Mouse (Mus musculus): Measurements from ENCODE around the gene Nt5c1a. TPM values are rescaled to one million over a fixed set of nuclear protein-coding genes. Genes with fewer than 3 reads are reported as not detected.
A peak's percentile ranks its signal among the peaks of the same experiment; 100 is the strongest.
"Not testable (repeated sequence)": the region's sequence is repeated elsewhere in the genome, so short reads cannot be mapped to it uniquely, and the experiment has no call there.

Nt5c1a gene
- not detected in 2 replicates for polyA plus RNA-seq (2014; fragmentation: Nextera tagmentation; extraction: Ambion mirVana)

- peak; percentile 26; the same call in 1 of the 2 replicates for ATAC-seq (ENCODE audit: insufficient number of reproducible peaks, low FRiP score, low TSS enrichment, low read depth)
- peak; percentile 58 for DNase-seq (ENCODE audit: low spot score)
- H3K4me1 ChIP-seq (ENCODE audit: control insufficient read depth, insufficient read depth, low read length): 0 out of 2 replicates have a peak, but pooled peaks cover 8% of the 10 kb centered on the region
- peak within 1 kb of the TSS; percentile 29 for H3K4me3 ChIP-seq (ENCODE audit: low read depth, low read length)
- no peaks in the 10 kb centered on the region for H3K9me3 ChIP-seq (ENCODE audit: control insufficient read depth, low read length)
- H3K9ac ChIP-seq (ENCODE audit: low read length): no peak within 1 kb of the TSS
- no peak within 1 kb of the TSS for H3K27ac ChIP-seq (replicated peaks; ENCODE audit: low read depth, low read length)
- peaks cover 27% of the 10 kb centered on the region for H3K27me3 ChIP-seq (ENCODE audit: control insufficient read depth, insufficient read depth, low read length)
- no peaks in the 10 kb centered on the region for H3K36me3 ChIP-seq (ENCODE audit: control insufficient read depth, insufficient read depth, low read length)
- WGBS: 1% methylated on average over 56 of the region's 58 CpGs
- peak within 1 kb of the TSS; percentile 64 for H3K4me2 ChIP-seq (ENCODE audit: low read depth, severe bottlenecking)
These were observed at the start of gene Nt5c1a for GRCm38 (mm10) chr4:123201186-123202093. Nt5c1a (plus strand) TSS chr4:123201504.

- no peak for DNase-seq (ENCODE audit: low spot score)
- WGBS: 74% methylated on average over 4 of the region's 4 CpGs
- no peak overlapping the region for H3K4me2 ChIP-seq (ENCODE audit: low read depth, severe bottlenecking)
- no peaks in the 10 kb centered on the region for H3K9me3 ChIP-seq (ENCODE audit: control insufficient read depth, low read length)
- H3K4me1 ChIP-seq (ENCODE audit: control insufficient read depth, insufficient read depth, low read length): no peaks in the 10 kb centered on the region
- no peaks in the 10 kb centered on the region for H3K36me3 ChIP-seq (ENCODE audit: control insufficient read depth, insufficient read depth, low read length)
- no peak overlapping the region for H3K4me3 ChIP-seq (ENCODE audit: low read depth, low read length)
- no peak for ATAC-seq (ENCODE audit: insufficient number of reproducible peaks, low FRiP score, low TSS enrichment, low read depth)
- H3K27me3 ChIP-seq (ENCODE audit: control insufficient read depth, insufficient read depth, low read length): no peaks in the 10 kb centered on the region
- H3K9ac ChIP-seq (ENCODE audit: low read length): no peak overlapping the region
- no peak overlapping the region for H3K27ac ChIP-seq (replicated peaks; ENCODE audit: low read depth, low read length)
These were observed 49.3 kb upstream of the Nt5c1a start for GRCm38 (mm10) chr4:123152003-123152402.

GRCm38 (mm10) chr4:123152976-123153375, 48.3 kb upstream of the Nt5c1a start:
- WGBS: 59% methylated on average over 5 of the region's 5 CpGs
- H3K27me3 ChIP-seq (ENCODE audit: control insufficient read depth, insufficient read depth, low read length): no peaks in the 10 kb centered on the region
- H3K4me3 ChIP-seq (ENCODE audit: low read depth, low read length): no peak overlapping the region
- H3K9me3 ChIP-seq (ENCODE audit: control insufficient read depth, low read length): no peaks in the 10 kb centered on the region
- ATAC-seq (ENCODE audit: insufficient number of reproducible peaks, low FRiP score, low TSS enrichment, low read depth) (no peak), DNase-seq (ENCODE audit: low spot score) (no peak)
- no peak overlapping the region for H3K9ac ChIP-seq (ENCODE audit: low read length)
- no peak overlapping the region for H3K27ac ChIP-seq (replicated peaks; ENCODE audit: low read depth, low read length)
- no peaks in the 10 kb centered on the region for H3K4me1 ChIP-seq (ENCODE audit: control insufficient read depth, insufficient read depth, low read length)
- H3K36me3 ChIP-seq (ENCODE audit: control insufficient read depth, insufficient read depth, low read length): no peaks in the 10 kb centered on the region
- H3K4me2 ChIP-seq (ENCODE audit: low read depth, severe bottlenecking): no peak overlapping the region

GRCm38 (mm10) chr4:123155004-123155403, 46.3 kb upstream of the Nt5c1a start:
- Histone ChIP-seq H3K4me3 (ENCODE audit: low read depth, low read length) (no peak overlapping the region), H3K4me2 (ENCODE audit: low read depth, severe bottlenecking) (no peak overlapping the region), H3K4me1 (ENCODE audit: control insufficient read depth, insufficient read depth, low read length) (no peaks in the 10 kb centered on the region), H3K36me3 (ENCODE audit: control insufficient read depth, insufficient read depth, low read length) (no peaks in the 10 kb centered on the region), H3K9me3 (ENCODE audit: control insufficient read depth, low read length) (no peaks in the 10 kb centered on the region), H3K9ac (ENCODE audit: low read length) (no peak overlapping the region), H3K27ac (replicated peaks; ENCODE audit: low read depth, low read length) (no peak overlapping the region), H3K27me3 (ENCODE audit: control insufficient read depth, insufficient read depth, low read length) (no peaks in the 10 kb centered on the region)
- DNase-seq (ENCODE audit: low spot score) (peak; percentile 24), ATAC-seq (ENCODE audit: insufficient number of reproducible peaks, low FRiP score, low TSS enrichment, low read depth) (no peak)
- 26% methylated on average over 4 of the region's 4 CpGs for WGBS

- no peak overlapping the region for H3K4me3 ChIP-seq (ENCODE audit: low read depth, low read length)
- H3K36me3 ChIP-seq (ENCODE audit: control insufficient read depth, insufficient read depth, low read length): no peaks in the 10 kb centered on the region
- no peaks in the 10 kb centered on the region for H3K27me3 ChIP-seq (ENCODE audit: control insufficient read depth, insufficient read depth, low read length)
- WGBS: 69% methylated on average over 2 of the region's 2 CpGs
- no peak overlapping the region for H3K4me2 ChIP-seq (ENCODE audit: low read depth, severe bottlenecking)
- H3K27ac ChIP-seq (replicated peaks; ENCODE audit: low read depth, low read length): no peak overlapping the region
- H3K9me3 ChIP-seq (ENCODE audit: control insufficient read depth, low read length): no peaks in the 10 kb centered on the region
- no peak overlapping the region for H3K9ac ChIP-seq (ENCODE audit: low read length)
- DNase-seq (ENCODE audit: low spot score) (no peak), ATAC-seq (ENCODE audit: insufficient number of reproducible peaks, low FRiP score, low TSS enrichment, low read depth) (no peak)
- H3K4me1 ChIP-seq (ENCODE audit: control insufficient read depth, insufficient read depth, low read length): no peaks in the 10 kb centered on the region
These were observed 45.9 kb upstream of the Nt5c1a start for GRCm38 (mm10) chr4:123155427-123155826.

- Histone ChIP-seq H3K4me1 (ENCODE audit: control insufficient read depth, insufficient read depth, low read length) (no peaks in the 10 kb centered on the region), H3K36me3 (ENCODE audit: control insufficient read depth, insufficient read depth, low read length) (no peaks in the 10 kb centered on the region), H3K9me3 (ENCODE audit: control insufficient read depth, low read length) (no peaks in the 10 kb centered on the region), H3K4me3 (ENCODE audit: low read depth, low read length) (no peak overlapping the region), H3K9ac (ENCODE audit: low read length) (no peak overlapping the region), H3K27ac (replicated peaks; ENCODE audit: low read depth, low read length) (no peak overlapping the region), H3K4me2 (ENCODE audit: low read depth, severe bottlenecking) (no peak overlapping the region), H3K27me3 (ENCODE audit: control insufficient read depth, insufficient read depth, low read length) (no peaks in the 10 kb centered on the region)
- DNase-seq (ENCODE audit: low spot score) (no peak), ATAC-seq (ENCODE audit: insufficient number of reproducible peaks, low FRiP score, low TSS enrichment, low read depth) (no peak)
These were observed 45.5 kb upstream of the Nt5c1a start for GRCm38 (mm10) chr4:123155840-123156239.

GRCm38 (mm10) chr4:123160571-123160970, 40.7 kb upstream of the Nt5c1a start:
- ATAC-seq (ENCODE audit: insufficient number of reproducible peaks, low FRiP score, low TSS enrichment, low read depth) (no peak), DNase-seq (ENCODE audit: low spot score) (no peak)
- H3K27me3 ChIP-seq (ENCODE audit: control insufficient read depth, insufficient read depth, low read length): 0 out of 2 replicates have a peak, but pooled peaks cover 4% of the 10 kb centered on the region
- no peaks in the 10 kb centered on the region for H3K4me1 ChIP-seq (ENCODE audit: control insufficient read depth, insufficient read depth, low read length)
- no peak overlapping the region for H3K4me2 ChIP-seq (ENCODE audit: low read depth, severe bottlenecking)
- H3K27ac ChIP-seq (replicated peaks; ENCODE audit: low read depth, low read length): no peak overlapping the region
- no peak overlapping the region for H3K4me3 ChIP-seq (ENCODE audit: low read depth, low read length)
- no peak overlapping the region for H3K9ac ChIP-seq (ENCODE audit: low read length)
- H3K36me3 ChIP-seq (ENCODE audit: control insufficient read depth, insufficient read depth, low read length): no peaks in the 10 kb centered on the region
- H3K9me3 ChIP-seq (ENCODE audit: control insufficient read depth, low read length): no peaks in the 10 kb centered on the region
- WGBS: 82% methylated on average over 6 of the region's 6 CpGs

GRCm38 (mm10) chr4:123161251-123161650, 40.1 kb upstream of the Nt5c1a start:
- not testable (repeated sequence) for H3K27ac ChIP-seq (replicated peaks; ENCODE audit: low read depth, low read length); H3K27me3 ChIP-seq (ENCODE audit: control insufficient read depth, insufficient read depth, low read length); H3K36me3 ChIP-seq (ENCODE audit: control insufficient read depth, insufficient read depth, low read length); ATAC-seq (ENCODE audit: insufficient number of reproducible peaks, low FRiP score, low TSS enrichment, low read depth); H3K9ac ChIP-seq (ENCODE audit: low read length); DNase-seq (ENCODE audit: low spot score); H3K4me3 ChIP-seq (ENCODE audit: low read depth, low read length); H3K4me1 ChIP-seq (ENCODE audit: control insufficient read depth, insufficient read depth, low read length); H3K9me3 ChIP-seq (ENCODE audit: control insufficient read depth, low read length); H3K4me2 ChIP-seq (ENCODE audit: low read depth, severe bottlenecking)
- 73% methylated on average over 3 of the region's 3 CpGs for WGBS
